Mouse (Mus musculus) lung, embryonic 14.5 days (tissue): ENCODE measurements around the gene Noxo1. TPM values are rescaled to one million over a fixed set of nuclear protein-coding genes. Genes with fewer than 3 reads are reported as not detected.

Source experiments
- ATAC-seq: fragments of 200-750 bp; cut with Nextera tagmentation; 2 replicates; pipeline ENCODE4 v1.8.0; 2017; ENCODE audit warnings: mild to moderate bottlenecking, moderate TSS enrichment, moderate library complexity; ENCODE audit not compliant: insufficient read depth
- DNase-seq: peaks from one replicate; pipeline ENCODE4 v3.0.0-alpha.2; 2015
- H3K27ac ChIP-seq: fragments of 300-500 bp; sonication (generic); 2 replicates; pipeline ENCODE4 v1.5.1; 2014; ENCODE audit warnings: low read depth, mild to moderate bottlenecking, moderate library complexity
- H3K27me3 ChIP-seq: fragments of 300-500 bp; sonication (generic); 2 replicates; pipeline ENCODE4 v1.6.1; 2014; ENCODE audit warnings: low read length, control low read depth; ENCODE audit not compliant: insufficient read depth
- H3K36me3 ChIP-seq: fragments of 300-500 bp; sonication (generic); 2 replicates; pipeline ENCODE4 v1.6.1; 2014; ENCODE audit warnings: control low read depth; ENCODE audit not compliant: insufficient read depth
- H3K4me1 ChIP-seq: fragments of 300-500 bp; sonication (generic); 2 replicates; pipeline ENCODE4 v1.6.1; 2014; ENCODE audit warnings: antibody characterized with exemption, control low read depth; ENCODE audit not compliant: insufficient read depth
- H3K4me2 ChIP-seq: fragments of 300-500 bp; sonication (generic); 2 replicates; pipeline ENCODE4 v1.6.1; 2014; ENCODE audit warnings: mild to moderate bottlenecking
- H3K4me3 ChIP-seq: fragments of 300-500 bp; sonication (generic); 2 replicates; pipeline ENCODE4 v1.5.1; 2014; ENCODE audit warnings: low read depth, low read length
- H3K9ac ChIP-seq: fragments of 300-500 bp; sonication (generic); 2 replicates; pipeline ENCODE4 v1.6.1; 2014
- H3K9me3 ChIP-seq: fragments of 300-500 bp; sonication (generic); 2 replicates; pipeline ENCODE4 v1.6.1; 2016; ENCODE audit warnings: low read depth, low read length, control low read depth
- CTCF ChIP-seq: IDR thresholded peaks from 2 replicates; pipeline ENCODE4 v1.5.1; 2016; ENCODE audit warnings: antibody characterized with exemption, low read depth
- WGBS: fragments of 180-500 bp; shearing (Covaris S2); extraction: QIAGEN DNeasy Blood & Tissue Kit; methylation state at CpG from one replicate; pipeline ENCODE4 v1.1.7; 2014; 5-methylcytosine and 5-hydroxymethylcytosine counted together
- polyA plus RNA-seq: library from polyadenylated mRNA; unstranded; fragments of >200 nt; fragmentation: Nextera tagmentation; extraction: Ambion mirVana; gene quantifications from 2 replicates; pipeline ENCODE4 v1.2.1, GENCODE M21; 2014

Gene Noxo1
- polyA plus RNA-seq, 1 experiment from 2014 or later = 3.5 TPM

GRCm38 (mm10) chr17:24695326-24696010 is 566 bp upstream of the Noxo1 start:
- no peaks in the 10 kb centered on the region for H3K9me3 ChIP-seq
- peak overlapping the region; percentile 89 for H3K27ac ChIP-seq
- ATAC-seq = peak; percentile 20
- H3K4me2 ChIP-seq = peak overlapping the region; percentile 83
- peaks cover 31% of the 10 kb centered on the region for H3K36me3 ChIP-seq
- H3K4me1 ChIP-seq = peaks cover 13% of the 10 kb centered on the region
- 5% methylated on average over 51 of the region's 51 CpGs for WGBS
- TF ChIP-seq CTCF = no peak
- H3K9ac ChIP-seq = peak overlapping the region; percentile 82
- DNase-seq = peak; percentile 8
- H3K27me3 ChIP-seq = peaks cover 9% of the 10 kb centered on the region
- peak overlapping the region; percentile 84 for H3K4me3 ChIP-seq

GRCm38 (mm10) chr17:24697985-24698384 is 2.0 kb downstream of the Noxo1 start:
- peak overlapping the region; percentile 5 for H3K4me2 ChIP-seq
- no peak overlapping the region for H3K9ac ChIP-seq
- 0 out of 2 replicates have a peak, but pooled peaks have one; percentile 7 for ATAC-seq
- H3K27me3 ChIP-seq = no peaks in the 10 kb centered on the region
- no peak overlapping the region for H3K4me3 ChIP-seq
- H3K9me3 ChIP-seq = no peaks in the 10 kb centered on the region
- peaks cover 46% of the 10 kb centered on the region for H3K36me3 ChIP-seq
- H3K27ac ChIP-seq = peak overlapping the region; percentile 89; the same call in 1 of the 2 replicates
- WGBS = 19% methylated on average over 5 of the region's 5 CpGs
- peaks cover 13% of the 10 kb centered on the region for H3K4me1 ChIP-seq
- DNase-seq = peak; percentile 64
- no peak for TF ChIP-seq CTCF

GRCm38 (mm10) chr17:24698715-24699114 is 2.7 kb downstream of the Noxo1 start:
- peak overlapping the region; percentile 89 for H3K27ac ChIP-seq
- no peak overlapping the region for H3K4me3 ChIP-seq
- no peak overlapping the region for H3K9ac ChIP-seq
- peaks cover 44% of the 10 kb centered on the region for H3K36me3 ChIP-seq
- DNase-seq = no peak
- 57% methylated on average over 9 of the region's 9 CpGs for WGBS
- TF ChIP-seq CTCF = no peak
- H3K27me3 ChIP-seq = no peaks in the 10 kb centered on the region
- peak overlapping the region; percentile 5 for H3K4me2 ChIP-seq
- ATAC-seq = no peak
- H3K4me1 ChIP-seq = peaks cover 13% of the 10 kb centered on the region
- no peaks in the 10 kb centered on the region for H3K9me3 ChIP-seq

GRCm38 (mm10) chr17:24699473-24699872 is 3.4 kb downstream of the Noxo1 start:
- H3K4me1 ChIP-seq = peaks cover 13% of the 10 kb centered on the region
- no peaks in the 10 kb centered on the region for H3K27me3 ChIP-seq
- no peak overlapping the region for H3K4me2 ChIP-seq
- H3K4me3 ChIP-seq = no peak overlapping the region
- WGBS = 75% methylated on average over 2 of the region's 2 CpGs
- H3K9ac ChIP-seq = no peak overlapping the region
- no peaks in the 10 kb centered on the region for H3K9me3 ChIP-seq
- no peak for TF ChIP-seq CTCF
- H3K36me3 ChIP-seq = peaks cover 46% of the 10 kb centered on the region
- H3K27ac ChIP-seq = no peak overlapping the region
- no peak for DNase-seq
- ATAC-seq = no peak

GRCm38 (mm10) chr17:24701251-24701650 is 5.2 kb downstream of the Noxo1 start:
- H3K9me3 ChIP-seq = no peaks in the 10 kb centered on the region
- peaks cover 56% of the 10 kb centered on the region for H3K36me3 ChIP-seq
- ATAC-seq = no peak

GRCm38 (mm10) chr17:24705821-24706220 is 9.8 kb downstream of the Noxo1 start:
- Histone ChIP-seq H3K4me2 (peak overlapping the region; percentile 63), H3K4me3 (0 out of 2 replicates have a peak overlapping the region, but pooled peaks have one; percentile 81)
- TF ChIP-seq CTCF = no peak

More at GRCm38 (mm10) chr17:24701251-24701650, 5.2 kb downstream of the Noxo1 start:
- TF ChIP-seq CTCF = no peak
- no peak overlapping the region for H3K27ac ChIP-seq
- no peaks in the 10 kb centered on the region for H3K27me3 ChIP-seq
- DNase-seq = no peak
- 86% methylated on average over 9 of the region's 9 CpGs for WGBS
- peaks cover 13% of the 10 kb centered on the region for H3K4me1 ChIP-seq
- H3K9ac ChIP-seq = no peak overlapping the region
- H3K4me3 ChIP-seq = no peak overlapping the region
- no peak overlapping the region for H3K4me2 ChIP-seq

GRCm38 (mm10) chr17:24706982-24707800 is 11.2 kb downstream of the Noxo1 start, which contains the start of gene Tbl3:
TSS of gene Tbl3 (minus strand) at chr17:24707660.
- WGBS = 3% methylated on average over 32 of the region's 32 CpGs
- Histone ChIP-seq H3K9ac (peak within 1 kb of the TSS; percentile 74), H3K4me2 (peak within 1 kb of the TSS; percentile 63), H3K36me3 (peaks cover 29% of the 10 kb centered on the region), H3K4me1 (no peaks in the 10 kb centered on the region), H3K9me3 (no peaks in the 10 kb centered on the region), H3K27ac (peak within 1 kb of the TSS; percentile 79), H3K27me3 (no peaks in the 10 kb centered on the region), H3K4me3 (peak within 1 kb of the TSS; percentile 81)
- peak; percentile 98 for DNase-seq
- TF ChIP-seq CTCF = no peak
- ATAC-seq = peak; percentile 90

More at GRCm38 (mm10) chr17:24705821-24706220, 9.8 kb downstream of the Noxo1 start:
- ATAC-seq = no peak
- Histone ChIP-seq H3K9me3 (no peaks in the 10 kb centered on the region), H3K4me1 (no peaks in the 10 kb centered on the region), H3K36me3 (peaks cover 42% of the 10 kb centered on the region), H3K9ac (no peak overlapping the region), H3K27me3 (no peaks in the 10 kb centered on the region), H3K27ac (no peak overlapping the region)
- no peak for DNase-seq
- 94% methylated on average over 3 of the region's 3 CpGs for WGBS
